Mouse (Mus musculus): ENCODE data around the gene Hivep3.

DNA sequence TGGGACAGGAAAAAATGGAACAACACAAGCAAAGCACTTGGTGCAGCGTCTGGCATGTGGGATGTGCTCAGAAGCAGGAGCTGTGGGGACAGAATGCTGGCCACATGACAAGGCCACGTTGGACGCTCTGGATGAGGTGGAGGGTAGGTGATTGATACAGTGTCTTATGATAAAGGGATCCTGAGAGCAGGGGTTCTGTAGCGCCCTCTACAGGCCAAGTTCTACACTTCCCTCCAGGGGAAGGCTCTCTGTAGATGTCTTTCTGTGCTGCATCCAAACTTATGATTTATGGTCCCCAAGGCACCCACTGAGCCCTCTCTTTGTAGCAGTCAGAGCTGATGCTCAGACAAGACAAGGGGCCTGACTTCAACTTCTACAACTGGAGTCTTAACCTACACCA, 419.1 kb downstream of the Hivep3 start:
- TF ChIP-seq CTCF (conservative IDR thresholded peaks at IDR 0.05; ENCODE audit: low read length) = peak; percentile 62
- TF ChIP-seq NANOG (IDR thresholded peaks at IDR 0.05; ENCODE audit: borderline replicate concordance, low read length) = no peak
- TF ChIP-seq POU5F1 (IDR thresholded peaks at IDR 0.05; ENCODE audit: borderline replicate concordance, low read length) = no peak
